Mouse (Mus musculus) hindbrain, embryonic 15.5 days (tissue): ENCODE data around the gene Apcs. TPM values are rescaled to one million over a fixed set of nuclear protein-coding genes. Genes with fewer than 3 reads are reported as not detected.

Experiments used
- ATAC-seq: fragments of 200-750 bp; cut with Nextera tagmentation; 2 replicates; pipeline ENCODE4 v1.8.0; 2017; ENCODE audit warnings: low read depth, moderate number of reproducible peaks, moderate TSS enrichment; ENCODE audit not compliant: low FRiP score
- H3K27ac ChIP-seq: fragments of 300-500 bp; sonication (generic); replicated peaks from 2 replicates; pipeline ENCODE4 v1.5.1; 2015; ENCODE audit warnings: mild to moderate bottlenecking, inconsistent platforms
- H3K27me3 ChIP-seq: fragments of 300-500 bp; sonication (generic); 2 replicates; pipeline ENCODE4 v1.6.1; 2015; ENCODE audit warnings: control low read depth, inconsistent platforms
- H3K36me3 ChIP-seq: fragments of 300-500 bp; sonication (generic); 2 replicates; pipeline ENCODE4 v1.6.1; 2015; ENCODE audit warnings: control low read depth, inconsistent platforms
- H3K4me1 ChIP-seq: fragments of 300-500 bp; sonication (generic); replicated peaks from 2 replicates; pipeline ENCODE4 v1.6.1; 2015; ENCODE audit warnings: control low read depth, inconsistent platforms
- H3K4me2 ChIP-seq: fragments of 300-500 bp; sonication (generic); 2 replicates; pipeline ENCODE4 v1.6.1; 2015; ENCODE audit warnings: moderate library complexity, mild to moderate bottlenecking, inconsistent platforms
- H3K4me3 ChIP-seq: fragments of 300-500 bp; sonication (generic); 2 replicates; pipeline ENCODE4 v1.5.1; 2015; ENCODE audit warnings: mild to moderate bottlenecking, inconsistent platforms
- H3K9ac ChIP-seq: fragments of 300-500 bp; sonication (generic); 2 replicates; pipeline ENCODE4 v1.6.1; 2015; ENCODE audit warnings: inconsistent platforms
- H3K9me3 ChIP-seq: fragments of 300-500 bp; sonication (generic); 2 replicates; pipeline ENCODE4 v1.6.1; 2016; ENCODE audit warnings: control low read depth, inconsistent platforms
- WGBS: fragments of 180-500 bp; shearing (Covaris S2); methylation state at CpG from one replicate; pipeline ENCODE4 v1.1.7; 2015; 5-methylcytosine and 5-hydroxymethylcytosine counted together
- polyA plus RNA-seq: library from polyadenylated mRNA; unstranded; fragments of >200 nt; fragmentation: Nextera tagmentation; extraction: Ambion mirVana; gene quantifications from 2 replicates; pipeline ENCODE4 v1.2.1, GENCODE M21; 2015

The Apcs gene
- polyA plus RNA-seq = not detected in 2 replicates

- H3K9ac ChIP-seq = no peak within 1 kb of the TSS
- no peak within 1 kb of the TSS for H3K27ac ChIP-seq
- H3K36me3 ChIP-seq = no peaks in the 10 kb centered on the region
- H3K4me1 ChIP-seq = no peaks in the 10 kb centered on the region
- no peaks in the 10 kb centered on the region for H3K27me3 ChIP-seq
- no peak within 1 kb of the TSS for H3K4me3 ChIP-seq
- ATAC-seq = no peak
- H3K4me2 ChIP-seq = no peak within 1 kb of the TSS
- WGBS = 47% methylated on average over 2 of the region's 2 CpGs
- H3K9me3 ChIP-seq = no peaks in the 10 kb centered on the region
Measured at GRCm38 (mm10) chr1:172894777-172895357, at the start of gene Apcs. Gene Apcs (minus strand): TSS chr1:172895041.

- Histone ChIP-seq H3K9ac (no peak overlapping the region), H3K27me3 (no peaks in the 10 kb centered on the region), H3K4me1 (no peaks in the 10 kb centered on the region), H3K4me2 (no peak overlapping the region), H3K36me3 (no peaks in the 10 kb centered on the region), H3K4me3 (no peak overlapping the region), H3K9me3 (no peaks in the 10 kb centered on the region), H3K27ac (no peak overlapping the region)
- WGBS = 90% methylated on average over 2 of the region's 2 CpGs
- no peak for ATAC-seq
Measured at GRCm38 (mm10) chr1:172932197-172932596, 37.4 kb upstream of the Apcs start.

- no peak overlapping the region for H3K27ac ChIP-seq
- H3K4me1 ChIP-seq = no peaks in the 10 kb centered on the region
- WGBS = 82% methylated on average over 2 of the region's 2 CpGs
Measured at GRCm38 (mm10) chr1:172918450-172918849, 23.6 kb upstream of the Apcs start.

GRCm38 (mm10) chr1:172917115-172917514 lies 22.3 kb upstream of the Apcs start:
- H3K4me2 ChIP-seq = no peak overlapping the region
- H3K27ac ChIP-seq = no peak overlapping the region
- WGBS = 88% methylated on average over 1 of the region's 1 CpGs
- no peak for ATAC-seq
- H3K36me3 ChIP-seq = no peaks in the 10 kb centered on the region
- no peaks in the 10 kb centered on the region for H3K4me1 ChIP-seq
- H3K27me3 ChIP-seq = no peaks in the 10 kb centered on the region
- no peak overlapping the region for H3K9ac ChIP-seq
- no peak overlapping the region for H3K4me3 ChIP-seq
- H3K9me3 ChIP-seq = no peaks in the 10 kb centered on the region

More at GRCm38 (mm10) chr1:172918450-172918849, 23.6 kb upstream of the Apcs start:
- Histone ChIP-seq H3K9ac (no peak overlapping the region), H3K36me3 (no peaks in the 10 kb centered on the region), H3K4me3 (no peak overlapping the region), H3K9me3 (no peaks in the 10 kb centered on the region), H3K4me2 (no peak overlapping the region), H3K27me3 (no peaks in the 10 kb centered on the region)
- ATAC-seq = no peak

- H3K4me3 ChIP-seq = no peak overlapping the region
Measured at GRCm38 (mm10) chr1:172903313-172903712, 8.5 kb upstream of the Apcs start.

GRCm38 (mm10) chr1:172895435-172895834 lies 594 bp upstream of the Apcs start:
- Histone ChIP-seq H3K9me3 (no peaks in the 10 kb centered on the region), H3K4me1 (no peaks in the 10 kb centered on the region), H3K4me3 (no peak overlapping the region), H3K4me2 (no peak overlapping the region), H3K36me3 (no peaks in the 10 kb centered on the region), H3K27me3 (no peaks in the 10 kb centered on the region), H3K27ac (no peak overlapping the region), H3K9ac (no peak overlapping the region)
- ATAC-seq = no peak
- 93% methylated on average over 2 of the region's 2 CpGs for WGBS

More at GRCm38 (mm10) chr1:172903313-172903712, 8.5 kb upstream of the Apcs start:
- no peak overlapping the region for H3K4me2 ChIP-seq
- no peak for ATAC-seq
- no peaks in the 10 kb centered on the region for H3K27me3 ChIP-seq
- H3K4me1 ChIP-seq = no peaks in the 10 kb centered on the region
- H3K36me3 ChIP-seq = no peaks in the 10 kb centered on the region
- no peak overlapping the region for H3K27ac ChIP-seq
- no peaks in the 10 kb centered on the region for H3K9me3 ChIP-seq
- no peak overlapping the region for H3K9ac ChIP-seq

GRCm38 (mm10) chr1:172876675-172877074 lies 18.2 kb downstream of the Apcs start:
- Histone ChIP-seq H3K9me3 (no peaks in the 10 kb centered on the region), H3K4me3 (no peak overlapping the region), H3K27ac (no peak overlapping the region), H3K27me3 (no peaks in the 10 kb centered on the region), H3K36me3 (no peaks in the 10 kb centered on the region), H3K9ac (no peak overlapping the region), H3K4me2 (no peak overlapping the region), H3K4me1 (no peaks in the 10 kb centered on the region)
- no peak for ATAC-seq
- WGBS = 71% methylated on average over 1 of the region's 1 CpGs

- Histone ChIP-seq H3K4me3 (no peak overlapping the region), H3K9me3 (no peaks in the 10 kb centered on the region), H3K4me2 (no peak overlapping the region), H3K9ac (no peak overlapping the region), H3K4me1 (no peaks in the 10 kb centered on the region), H3K36me3 (no peaks in the 10 kb centered on the region), H3K27ac (no peak overlapping the region), H3K27me3 (no peaks in the 10 kb centered on the region)
- WGBS = 88% methylated on average over 4 of the region's 4 CpGs
- ATAC-seq = no peak
Measured at GRCm38 (mm10) chr1:172875265-172875664, 19.6 kb downstream of the Apcs start.

- no peaks in the 10 kb centered on the region for H3K9me3 ChIP-seq
- ATAC-seq = no peak
- 83% methylated on average over 2 of the region's 2 CpGs for WGBS
- no peak overlapping the region for H3K9ac ChIP-seq
- H3K4me3 ChIP-seq = no peak overlapping the region
- no peak overlapping the region for H3K27ac ChIP-seq
- H3K36me3 ChIP-seq = no peaks in the 10 kb centered on the region
- no peaks in the 10 kb centered on the region for H3K27me3 ChIP-seq
- H3K4me2 ChIP-seq = no peak overlapping the region
- H3K4me1 ChIP-seq = no peaks in the 10 kb centered on the region
Measured at GRCm38 (mm10) chr1:172848171-172848570, 46.7 kb downstream of the Apcs start.

- Histone ChIP-seq H3K27me3 (no peaks in the 10 kb centered on the region), H3K27ac (no peak overlapping the region), H3K9ac (no peak overlapping the region), H3K4me2 (no peak overlapping the region), H3K9me3 (no peaks in the 10 kb centered on the region), H3K4me3 (no peak overlapping the region), H3K36me3 (no peaks in the 10 kb centered on the region), H3K4me1 (no peaks in the 10 kb centered on the region)
- 0 out of 2 replicates have a peak, but pooled peaks have one; percentile 42 for ATAC-seq
- WGBS = 30% methylated on average over 2 of the region's 2 CpGs
Measured at GRCm38 (mm10) chr1:172847044-172847761, 47.6 kb downstream of the Apcs start.
